Mouse (Mus musculus): ENCODE results near the gene Vmn2r92. TPM values are rescaled to one million over a fixed set of nuclear protein-coding genes. Genes with fewer than 3 reads are reported as not detected.

Vmn2r92 gene
- total and polyA plus RNA-seq, 3 experiments: 0.03 TPM; not detected in 2

Other genes with a start within 250 kb of the Vmn2r92 start
- gene Fpr-rs4, start 130.2 kb upstream of the Vmn2r92 start, total RNA-seq (2012; rRNA removed): not detected in 2 replicates
- not detected for gene Fpr-rs4, start 130.2 kb upstream of the Vmn2r92 start, polyA plus RNA-seq (2012; ENCODE audit: insufficient read depth in 1 of 2, insufficient read length in 2 of 2, low read depth in 1 of 2, low replicate concordance in 2 of 2, missing spikeins in 1 of 2)
- not detected in 2 replicates for gene Vmn2r124, start 102.5 kb upstream of the Vmn2r92 start, total RNA-seq (2012; rRNA removed)
- gene Vmn2r124, start 102.5 kb upstream of the Vmn2r92 start, polyA plus RNA-seq (2012; ENCODE audit: insufficient read depth in 1 of 2, insufficient read length in 2 of 2, low read depth in 1 of 2, low replicate concordance in 2 of 2, missing spikeins in 1 of 2): not detected
- not detected in 2 replicates for gene Vmn2r91, start 66.9 kb upstream of the Vmn2r92 start, total RNA-seq (2012; rRNA removed)
- not detected for gene Vmn2r91, start 66.9 kb upstream of the Vmn2r92 start, polyA plus RNA-seq (2012; ENCODE audit: insufficient read depth in 1 of 2, insufficient read length in 2 of 2, low read depth in 1 of 2, low replicate concordance in 2 of 2, missing spikeins in 1 of 2)
- under 0.01 TPM in 1 of 2 replicates, not detected in the other for gene Vmn2r94, start 125.9 kb downstream of the Vmn2r92 start, total RNA-seq (2012; rRNA removed)
- gene Vmn2r94, start 125.9 kb downstream of the Vmn2r92 start, polyA plus RNA-seq (2012; ENCODE audit: insufficient read depth in 1 of 2, insufficient read length in 2 of 2, low read depth in 1 of 2, low replicate concordance in 2 of 2, missing spikeins in 1 of 2): not detected
- not detected in 2 replicates for gene Vmn2r93, start 146.2 kb downstream of the Vmn2r92 start, total RNA-seq (2012; rRNA removed)
- not detected for gene Vmn2r93, start 146.2 kb downstream of the Vmn2r92 start, polyA plus RNA-seq (2012; ENCODE audit: insufficient read depth in 1 of 2, insufficient read length in 2 of 2, low read depth in 1 of 2, low replicate concordance in 2 of 2, missing spikeins in 1 of 2)